Mouse (Mus musculus) lung, adult 2 months (tissue): ENCODE measurements around the gene Rpgrip1l.

ENCODE experiments used
- CTCF ChIP-seq: fragments of 200-500 bp; IDR thresholded peaks from 2 replicates; pipeline ENCODE4 v1.5.1; 2011; ENCODE audit warnings: mild to moderate bottlenecking, low read length, control low read depth; ENCODE audit not compliant: insufficient read depth
- POLR2A ChIP-seq: fragments of 200-500 bp; IDR thresholded peaks from 2 replicates; pipeline ENCODE4 v1.6.1; 2011; ENCODE audit warnings: low read depth, mild to moderate bottlenecking, control low read depth, low read length, borderline replicate concordance; ENCODE audit errors: extremely low read depth

- TF ChIP-seq POLR2A: no peak
- TF ChIP-seq CTCF: no peak
Observed at GRCm38 (mm10) chr8:91201184-91201583, 111.9 kb downstream of the Rpgrip1l start.
